ENCODE assay signal across 19 mouse cellular contexts in the genomic region with DNA sequence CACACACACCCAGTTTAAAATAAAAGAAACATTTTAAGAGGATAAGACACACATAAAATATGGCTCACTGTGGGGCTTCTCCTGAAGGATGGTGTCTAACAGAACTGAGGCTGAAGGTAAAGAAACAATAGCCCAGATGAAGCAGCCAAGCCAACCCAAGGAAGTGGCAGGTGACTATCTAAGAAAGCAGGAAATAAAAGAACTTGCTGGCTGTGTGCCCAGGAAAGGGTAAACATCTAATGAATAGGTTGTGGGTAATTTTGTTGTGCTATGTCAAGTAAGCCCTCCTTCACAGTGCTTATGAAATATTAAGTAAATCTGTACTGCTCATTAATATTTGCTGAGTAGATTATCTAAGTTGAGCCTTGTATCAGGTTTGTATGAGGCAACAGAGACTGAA.
"Had no signal": no experiment of that assay in that cellular context is flagged by ENCODE, and none has a peak within 500 bp of the region (broad histone marks: within the 10 kb centered on the region; RNA-seq: fewer than 3 reads in every experiment).

No protein-coding gene starts in this region.

- DNase-seq: lung, postnatal 4 days; midbrain, embryonic 14.5 days; retina, postnatal 1 day; right cerebral cortex, adult 18-20 months; right cerebral cortex, postnatal 25 days; right cerebral cortex, postnatal 4 days; spleen, adult 18-20 months; thymus, adult 2 months; thymus, postnatal 25 days; thymus, postnatal 4 days had no signal

- H3K4me1 ChIP-seq: liver, embryonic 12.5 days; lung, embryonic 15.5 days; midbrain, embryonic 12.5 days; neural tube, embryonic 13.5 days; neural tube, embryonic 15.5 days had no signal

- H3K27ac ChIP-seq: liver, embryonic 12.5 days; liver, embryonic 14.5 days; lung, embryonic 15.5 days; midbrain, embryonic 10.5 days; midbrain, embryonic 12.5 days; neural tube, embryonic 13.5 days; neural tube, embryonic 15.5 days had no signal

- ATAC-seq: liver, embryonic 12.5 days; midbrain, embryonic 16.5 days had no signal

- H3K27me3 ChIP-seq: liver, embryonic 12.5 days; lung, embryonic 15.5 days; midbrain, embryonic 12.5 days; neural tube, embryonic 13.5 days; neural tube, embryonic 15.5 days had no signal

- H3K4me3 ChIP-seq: liver, embryonic 12.5 days; lung, embryonic 15.5 days; midbrain, embryonic 10.5 days; midbrain, embryonic 12.5 days; myocyte; neural tube, embryonic 13.5 days; neural tube, embryonic 15.5 days had no signal

- H3K9me3 ChIP-seq: liver, embryonic 12.5 days; lung, embryonic 15.5 days; midbrain, embryonic 10.5 days; midbrain, embryonic 12.5 days; neural tube, embryonic 13.5 days; neural tube, embryonic 15.5 days had no signal

- H3K4me2 ChIP-seq: liver, embryonic 12.5 days; lung, embryonic 15.5 days; midbrain, embryonic 12.5 days; neural tube, embryonic 13.5 days; neural tube, embryonic 15.5 days had no signal

- H3K36me3 ChIP-seq: liver, embryonic 12.5 days; lung, embryonic 15.5 days; midbrain, embryonic 10.5 days; midbrain, embryonic 12.5 days; neural tube, embryonic 13.5 days; neural tube, embryonic 15.5 days had no signal

- H3K9ac ChIP-seq: liver, embryonic 12.5 days; liver, embryonic 14.5 days; lung, embryonic 15.5 days; midbrain, embryonic 12.5 days; neural tube, embryonic 13.5 days; neural tube, embryonic 15.5 days had no signal
